Mouse (Mus musculus) left cerebral cortex, adult 9 months (tissue): ENCODE results near the gene March11.
A peak's percentile ranks its signal among the peaks of the same experiment; 100 is the strongest.

Source experiments
- DNase-seq, 2 experiments: peaks; one replicate each; pipeline ENCODE4 v3.0.0; 2022; ENCODE audit warnings: low spot score in 2 of 2

The March11 gene

GRCm38 (mm10) chr15:26308629-26309230, at the start of gene March11:
March11 (plus strand) TSS chr15:26309048.
- peak; percentile 65 to 74 for DNase-seq

DNA sequence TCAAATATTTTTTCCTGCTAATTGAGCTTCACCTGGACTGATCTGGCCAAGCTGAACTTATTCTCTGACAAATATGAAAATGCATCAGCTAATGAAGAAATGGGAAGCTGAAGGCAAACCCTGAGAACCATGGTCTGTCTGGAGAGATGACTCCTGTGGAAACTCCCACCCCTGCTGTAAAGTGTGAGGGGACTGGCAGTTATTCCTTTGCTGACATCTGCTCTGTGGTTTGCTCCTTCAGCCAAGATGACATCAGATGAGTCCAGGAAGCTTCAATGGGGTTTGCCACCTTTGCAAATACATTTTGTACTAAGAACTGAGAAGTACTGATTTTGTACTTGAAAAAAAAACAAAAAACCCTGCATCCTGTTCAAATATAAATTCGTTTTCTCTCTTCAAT, 46.5 kb upstream of the March11 start:
- no peak for DNase-seq

DNA sequence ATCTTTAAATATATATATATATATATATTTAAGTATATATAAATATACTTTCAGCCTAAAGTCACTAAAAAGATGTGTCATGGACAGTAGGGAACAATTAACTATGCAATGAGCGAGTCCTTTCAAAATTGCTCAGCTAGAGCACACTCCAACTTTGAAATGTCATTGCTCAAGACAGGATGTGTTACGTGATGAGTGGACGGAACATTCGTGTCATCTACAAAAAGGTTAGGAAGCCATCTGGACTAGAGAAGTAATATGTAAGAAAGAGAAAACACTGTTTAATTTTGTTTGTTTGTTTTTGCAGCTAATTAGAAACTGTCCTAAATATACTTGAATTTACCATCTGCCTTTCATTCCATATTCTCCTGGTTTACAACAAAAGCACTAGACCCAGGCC, 39.3 kb upstream of the March11 start:
- no peak for DNase-seq

DNA sequence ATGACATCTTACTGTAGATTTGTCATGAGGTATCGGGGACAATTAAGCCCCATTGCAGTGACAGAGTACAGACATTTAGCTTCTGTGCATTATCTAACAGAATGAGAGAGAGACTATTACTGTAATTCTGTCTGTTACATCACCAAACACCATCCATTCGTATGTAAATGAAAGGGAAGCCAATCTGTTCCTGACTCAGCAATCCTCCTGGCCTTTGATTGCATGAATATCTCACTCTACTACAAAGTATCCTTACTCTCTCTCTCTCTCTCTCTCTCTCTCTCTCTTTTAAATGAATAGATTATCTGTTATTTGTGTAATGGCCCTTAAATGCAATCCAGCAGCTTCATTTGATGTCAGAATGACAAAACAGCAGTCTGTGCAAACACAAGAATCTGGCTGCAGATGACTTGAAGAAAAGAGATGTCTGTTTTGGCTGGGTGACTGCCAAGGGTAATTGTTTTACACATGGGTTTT, 32.8 kb upstream of the March11 start:
- DNase-seq = no peak

DNA sequence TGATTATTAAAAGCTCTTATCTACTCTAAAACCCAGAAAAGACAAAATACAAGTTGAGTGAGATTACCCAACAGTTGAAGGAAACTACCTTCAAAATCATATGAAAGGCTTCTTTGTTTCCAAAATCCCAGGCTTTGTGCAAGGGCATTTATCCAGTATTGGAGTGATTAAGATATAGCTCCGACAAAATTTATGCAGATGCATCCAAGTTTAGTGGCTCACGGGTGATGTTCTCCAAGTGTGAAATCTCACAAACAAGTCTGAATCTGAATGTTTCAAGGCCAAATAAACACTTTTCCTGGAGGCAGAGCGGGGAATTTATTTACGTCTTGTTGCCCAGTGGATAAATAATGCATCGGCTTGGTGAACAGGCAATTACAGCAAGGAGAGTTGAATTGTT, 32.2 kb upstream of the March11 start:
- no peak for DNase-seq

DNA sequence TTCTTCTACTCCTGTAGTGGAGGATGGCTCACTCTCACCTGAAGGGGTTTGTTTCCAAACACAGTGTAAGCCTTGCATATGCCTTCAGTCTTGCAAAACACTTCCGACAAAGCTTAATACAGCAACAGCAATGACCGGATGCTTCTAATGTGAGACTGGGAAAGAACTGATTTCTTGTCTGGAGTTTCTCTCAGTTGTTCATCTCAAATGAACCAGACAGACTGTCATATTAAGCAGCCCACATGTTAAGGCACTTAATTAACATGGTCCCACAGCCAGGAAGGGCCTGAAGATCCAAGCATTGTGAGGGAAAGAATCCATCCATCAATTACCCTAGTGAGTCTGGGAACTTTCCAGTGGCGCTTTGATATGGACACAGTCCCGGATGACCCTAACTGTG, 17.0 kb upstream of the March11 start:
- no peak for DNase-seq

DNA sequence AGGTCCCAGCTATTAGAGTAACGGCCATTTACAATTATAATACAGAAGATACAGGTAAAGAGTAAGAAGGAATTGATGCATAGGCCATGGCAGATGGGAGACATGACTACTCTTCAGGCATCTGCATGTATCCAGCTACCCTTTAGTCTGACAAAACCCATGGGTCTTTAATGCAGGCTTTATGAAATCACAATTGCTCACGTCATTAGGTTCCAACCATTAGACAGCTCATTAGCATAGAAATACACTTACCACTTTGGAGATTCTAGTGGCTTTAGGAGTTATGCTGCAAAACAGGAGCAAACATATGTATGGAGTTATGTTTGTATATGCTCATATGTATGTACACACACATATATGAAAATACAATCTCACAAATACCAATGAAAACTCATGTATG, 16.0 kb upstream of the March11 start:
- no peak for DNase-seq

DNA sequence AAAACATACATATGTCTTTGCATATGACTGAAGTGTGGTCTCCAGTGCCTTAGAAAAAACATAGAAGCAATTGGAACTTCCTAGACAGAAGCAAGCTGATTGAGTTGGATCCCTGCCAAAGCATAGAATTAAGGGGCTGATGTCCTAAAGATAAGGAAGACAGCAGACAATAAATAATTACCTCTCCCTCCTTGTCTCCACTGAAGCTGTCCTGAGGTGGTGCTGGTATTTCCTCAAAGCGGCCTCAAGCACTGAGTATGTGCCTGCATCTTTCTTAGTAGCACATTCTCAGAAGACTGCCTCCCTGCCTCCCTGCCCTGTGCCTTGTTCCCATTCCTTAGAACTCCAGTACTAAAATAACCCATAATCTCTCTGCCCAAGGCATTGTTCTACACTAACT, 15.6 kb upstream of the March11 start:
- no peak for DNase-seq

- no peak for DNase-seq
Observed at GRCm38 (mm10) chr15:26298668-26299067, 10.2 kb upstream of the March11 start.

DNA sequence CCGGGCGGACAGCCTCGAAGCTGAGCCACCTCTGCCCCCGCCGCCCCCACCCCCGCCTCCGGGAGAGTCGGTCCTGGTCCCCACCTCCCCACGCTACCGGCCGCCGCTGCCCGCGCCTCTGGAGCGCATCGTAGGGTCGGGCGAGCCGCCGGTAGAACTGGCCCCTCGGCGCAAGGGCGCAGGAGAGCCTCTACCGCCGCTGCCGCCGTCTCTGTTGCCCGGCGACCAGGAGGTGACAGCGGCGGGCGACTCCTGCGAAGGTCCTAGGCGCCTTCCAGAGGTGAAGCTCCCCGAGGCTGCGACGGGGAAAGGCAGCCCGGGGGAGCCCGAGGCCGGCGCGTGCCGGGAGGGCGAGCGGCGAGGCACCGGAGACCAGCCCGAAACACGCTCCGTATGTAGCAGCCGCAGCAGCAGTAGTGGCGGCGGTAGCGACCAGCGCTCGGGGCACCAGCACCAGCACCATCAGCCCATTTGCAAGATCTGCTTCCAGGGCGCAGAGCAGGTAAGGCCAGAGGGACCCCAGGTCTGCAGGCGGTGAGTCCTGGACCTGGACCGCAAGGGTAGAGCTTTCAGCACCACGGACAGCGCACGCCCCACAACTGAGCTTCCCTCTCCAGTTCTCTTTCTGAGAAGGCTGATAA, 563 bp downstream of the March11 start:
- peak in 1 of 2 experiments; percentile 17 for DNase-seq

DNA sequence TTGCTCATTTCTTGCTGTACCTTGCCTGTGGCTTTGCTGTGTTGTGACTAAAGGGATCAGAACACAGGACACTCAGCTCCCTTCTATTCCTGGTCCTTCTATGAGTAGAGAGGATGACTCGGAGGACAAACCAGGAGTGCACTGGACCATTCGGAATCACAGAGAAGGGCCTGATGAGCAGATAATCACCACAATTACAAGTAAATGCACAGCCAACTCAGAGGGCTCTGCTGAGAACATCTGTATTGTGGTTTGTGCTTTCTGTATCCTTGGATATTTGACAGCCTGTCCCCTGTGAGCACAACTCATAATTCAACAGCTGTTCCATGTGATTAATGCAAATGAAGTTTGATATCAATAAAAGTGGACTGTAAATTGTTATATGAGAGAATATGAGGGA, 11.0 kb downstream of the March11 start:
- DNase-seq = no peak

- no peak for DNase-seq
Observed at GRCm38 (mm10) chr15:26320402-26320801, 11.6 kb downstream of the March11 start.

- DNase-seq = no peak
Observed at GRCm38 (mm10) chr15:26322804-26323203, 14.0 kb downstream of the March11 start.

DNA sequence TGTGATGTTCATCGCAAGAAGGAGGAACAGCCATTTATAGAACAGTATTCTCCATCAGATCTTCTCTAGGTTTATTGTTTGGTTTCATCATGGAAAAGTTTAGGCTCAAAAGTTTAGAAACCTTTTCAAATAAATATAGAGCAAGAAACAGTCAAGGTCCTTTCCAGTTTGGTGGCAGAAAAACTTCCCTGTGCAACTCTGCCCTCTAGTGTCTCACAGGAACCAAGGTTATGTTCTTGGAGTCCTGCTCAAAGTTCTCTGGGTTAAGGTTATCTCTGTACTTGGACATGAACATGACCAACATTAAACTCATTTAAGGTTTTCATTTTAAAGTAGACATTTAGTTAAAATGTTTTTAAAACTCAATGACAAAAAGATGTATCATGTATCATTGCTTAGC, 18.3 kb downstream of the March11 start:
- no peak for DNase-seq

- DNase-seq = no peak
Observed at GRCm38 (mm10) chr15:26335791-26336190, 26.9 kb downstream of the March11 start.

- no peak for DNase-seq
Observed at GRCm38 (mm10) chr15:26337775-26338174, 28.9 kb downstream of the March11 start.

DNA sequence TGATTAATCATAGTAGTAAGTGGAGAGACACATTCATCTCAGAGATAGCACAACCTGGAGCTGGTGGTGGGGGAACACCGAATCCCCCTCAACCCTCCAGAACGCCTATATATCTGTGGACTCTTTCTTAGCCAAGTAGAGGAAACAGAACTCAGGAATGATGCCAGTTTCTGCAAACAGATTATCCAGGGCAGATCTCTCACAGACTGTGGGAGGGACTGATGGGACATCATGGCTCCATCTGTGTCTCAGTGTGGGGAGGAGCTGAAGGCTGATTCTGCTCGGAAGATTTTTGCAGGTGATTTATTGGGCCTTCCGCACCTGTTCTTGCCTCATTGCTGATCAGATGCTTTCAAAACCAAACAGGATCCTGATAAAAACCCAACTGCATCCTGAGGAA, 29.5 kb downstream of the March11 start:
- DNase-seq = no peak

DNA sequence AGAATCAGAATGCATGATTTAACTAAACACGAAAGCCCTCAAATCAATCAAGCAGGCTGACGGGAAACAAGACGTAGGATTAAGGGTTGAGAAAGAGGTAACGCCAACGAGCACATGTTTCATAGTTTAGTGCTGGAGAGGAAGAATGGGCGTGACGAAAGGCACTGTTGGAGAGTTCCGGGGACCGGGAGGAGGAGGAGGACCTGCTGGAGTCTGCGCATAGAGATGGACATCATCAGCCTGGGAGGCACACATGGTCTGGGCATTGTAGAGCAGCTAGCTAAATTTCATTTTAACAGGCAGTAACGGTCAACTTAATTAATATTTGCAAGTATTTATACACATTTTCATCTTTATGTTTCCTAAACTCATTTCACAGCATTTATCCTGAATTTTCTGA, 31.6 kb downstream of the March11 start:
- DNase-seq = no peak

DNA sequence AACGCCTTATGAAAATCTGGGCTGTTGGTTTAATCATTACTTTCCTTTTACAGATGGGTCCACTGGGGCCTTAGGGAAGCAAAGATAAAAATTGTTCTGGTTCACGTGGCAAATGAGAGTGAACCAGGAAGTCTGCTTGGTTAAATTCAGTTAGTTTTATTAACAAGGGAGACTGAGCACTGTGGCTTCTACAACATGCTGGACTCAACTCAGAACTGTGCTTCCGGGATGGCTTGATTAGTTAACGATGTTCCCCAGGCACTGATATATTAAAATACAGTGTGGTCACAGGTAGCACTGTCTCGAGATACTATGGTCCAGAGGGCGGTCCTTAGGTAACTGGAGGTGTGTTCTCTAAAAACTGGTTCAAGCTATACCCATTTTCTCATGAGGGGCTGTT, 32.1 kb downstream of the March11 start:
- DNase-seq = no peak

- DNase-seq = no peak
Observed at GRCm38 (mm10) chr15:26344329-26344728, 35.5 kb downstream of the March11 start.

GRCm38 (mm10) chr15:26353656-26354055, 44.8 kb downstream of the March11 start:
- no peak for DNase-seq

- peak in 1 of 2 experiments; percentile 25 for DNase-seq
Observed at GRCm38 (mm10) chr15:26365344-26365743, 56.5 kb downstream of the March11 start.

GRCm38 (mm10) chr15:26366511-26366910, 57.7 kb downstream of the March11 start:
- DNase-seq = no peak

GRCm38 (mm10) chr15:26373759-26374158, 64.9 kb downstream of the March11 start:
- DNase-seq = no peak
